Comparison of ENCODE assay signal across 8 mouse cellular contexts in genomic region chr6:127359391-127359874, GRCm38 (mm10).
DNase-seq lines count a peak whose midpoint lies in the region; ATAC-seq lines count a peak whose summit lies in the region.

No protein-coding gene starts in this region.

- no peaks in the 10 kb centered on the region for H3K27me3 ChIP-seq in heart, embryonic 12.5 days (replicated peaks)
- no peaks in the 10 kb centered on the region for H3K27me3 ChIP-seq in splenic B cell, adult 2 months (ENCODE audit: control insufficient read depth, insufficient read depth, low read length, poor library complexity, severe bottlenecking)

- DNase-seq in heart, adult 18-20 months: peak; percentile 58 to 86
- DNase-seq in adrenal gland, adult 18-20 months (ENCODE audit: low spot score in 2 of 2): peak; percentile 62 to 79
- peak; percentile 84 for DNase-seq in embryo, embryonic 11 days
- DNase-seq in layer of hippocampus, postnatal 36 days: peak; percentile 54 to 64
- peak; percentile 92 for DNase-seq in lung, postnatal 36 days
- DNase-seq in splenic B cell, adult 2 months (ENCODE audit: low read depth, low spot score): peak; percentile 89

- H3K27ac ChIP-seq in heart, embryonic 12.5 days (ENCODE audit: poor library complexity, severe bottlenecking): no peak overlapping the region

- H3K4me3 ChIP-seq in heart, embryonic 12.5 days: no peak overlapping the region

- no peaks in the 10 kb centered on the region for H3K36me3 ChIP-seq in heart, embryonic 12.5 days
- no peaks in the 10 kb centered on the region for H3K36me3 ChIP-seq in splenic B cell, adult 2 months (ENCODE audit: control insufficient read depth, insufficient read depth, low read length, poor library complexity, severe bottlenecking)

- H3K9me3 ChIP-seq in heart, embryonic 12.5 days (replicated peaks): no peaks in the 10 kb centered on the region

- whole genome bisulfite sequencing in heart, embryonic 12.5 days: 28% methylated on average over 9 of the region's 9 CpGs

- H3K4me1 ChIP-seq in heart, embryonic 12.5 days (replicated peaks): peaks cover 26% of the 10 kb centered on the region

- H3K9ac ChIP-seq in heart, embryonic 12.5 days: no peak overlapping the region

- H3K4me2 ChIP-seq in heart, embryonic 12.5 days: no peak overlapping the region

- ATAC-seq in heart, embryonic 12.5 days (ENCODE audit: insufficient number of reproducible peaks, low FRiP score): no peak
- ATAC-seq in hematopoietic stem cell, adult 5-6 weeks (replicated peaks in 1 of 2; ENCODE audit: insufficient read depth in 1 of 2, low FRiP score in 2 of 2, low TSS enrichment in 1 of 2, low read depth in 1 of 2, poor library complexity in 2 of 2, severe bottlenecking in 2 of 2): peak; percentile 85 to 86
